Comparison of ENCODE assay signal across 12 mouse cellular contexts in the genomic region with DNA sequence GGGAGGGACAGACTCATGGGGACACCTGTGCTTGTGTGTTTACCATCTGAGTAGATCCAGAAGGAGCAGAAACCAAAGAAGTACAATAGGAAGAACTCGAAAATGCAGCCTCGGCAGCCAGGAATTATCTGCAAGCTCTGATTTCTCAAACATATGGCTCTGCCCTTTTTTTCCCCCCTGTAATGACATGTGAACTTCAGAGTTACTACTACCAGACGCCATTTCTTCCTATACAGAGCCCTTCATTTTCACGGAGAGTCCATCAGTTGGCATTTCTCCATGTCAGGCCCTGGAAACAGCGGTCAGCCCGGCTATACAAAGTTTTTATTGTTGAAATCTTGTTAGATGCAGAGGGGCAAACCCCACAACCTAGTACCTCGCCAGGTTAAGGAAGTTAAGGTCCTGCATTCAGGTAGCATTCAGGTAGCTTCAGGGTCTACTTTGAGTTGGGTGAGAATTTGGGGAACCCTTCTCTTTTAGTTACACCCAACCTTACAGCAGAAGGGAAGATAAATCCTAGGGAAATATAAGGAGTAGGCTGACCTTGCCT. TPM values are rescaled to one million over a fixed set of nuclear protein-coding genes. Genes with fewer than 3 reads are reported as not detected.
DNase-seq lines count a peak whose midpoint lies in the region; ATAC-seq lines count a peak whose summit lies in the region.
"Had no signal": no experiment of that assay in that cellular context is flagged by ENCODE, and none has a peak within 500 bp of the region (broad histone marks: within the 10 kb centered on the region; RNA-seq: fewer than 3 reads in every experiment).

No protein-coding gene starts in this region.

- H3K4me3 ChIP-seq in heart, embryonic 11.5 days (ENCODE audit: low read depth, low read length), result peak overlapping the region; percentile 2; the same call in 1 of the 2 replicates
- peak overlapping the region; percentile 99 for H3K4me3 ChIP-seq in brown adipose tissue, adult 24 weeks (ENCODE audit: insufficient read depth, low read depth, low read length)
- peak overlapping the region; percentile 87 for H3K4me3 ChIP-seq in hindbrain, embryonic 10.5 days
- peak overlapping the region; percentile 87 for H3K4me3 ChIP-seq in midbrain, embryonic 10.5 days
- H3K4me3 ChIP-seq: erythroblast, embryonic 14.5 days had no signal

- H3K4me2 ChIP-seq in heart, embryonic 11.5 days, result no peak overlapping the region; the same call in 1 of the 2 replicates

- H3K27ac ChIP-seq in heart, embryonic 11.5 days (ENCODE audit: low read depth, low read length), result no peak overlapping the region
- no peak overlapping the region for H3K27ac ChIP-seq in brown adipose tissue, adult 24 weeks (replicated peaks; ENCODE audit: low read depth, low read length)
- H3K27ac ChIP-seq in hindbrain, embryonic 10.5 days, result no peak overlapping the region
- no peak overlapping the region for H3K27ac ChIP-seq in midbrain, embryonic 10.5 days (replicated peaks)

- H3K4me1 ChIP-seq in heart, embryonic 11.5 days (ENCODE audit: control insufficient read depth, insufficient read depth, low read length), result peaks cover 4% of the 10 kb centered on the region; the same call in 1 of the 2 replicates
- no peaks in the 10 kb centered on the region for H3K4me1 ChIP-seq in brown adipose tissue, adult 24 weeks (ENCODE audit: control insufficient read depth, insufficient read depth, insufficient read length, low read length)
- peaks cover 76% of the 10 kb centered on the region for H3K4me1 ChIP-seq in hindbrain, embryonic 10.5 days (replicated peaks)
- H3K4me1 ChIP-seq in midbrain, embryonic 10.5 days, result peaks cover 49% of the 10 kb centered on the region

- ATAC-seq in heart, embryonic 11.5 days (replicated peaks; ENCODE audit: insufficient number of reproducible peaks, low FRiP score, low TSS enrichment), result no peak
- ATAC-seq in erythroid progenitor cell, adult 5-6 weeks (replicated peaks; ENCODE audit: low FRiP score, poor library complexity, severe bottlenecking), result no peak
- ATAC-seq: inflammation-experienced regulatory T-cells, adult 6 months had no signal

- DNase-seq in heart, adult 9 months (ENCODE audit: low spot score in 2 of 2), result no peak
- no peak for DNase-seq in hindbrain, embryonic 10.5 days (ENCODE audit: low spot score)
- no peak for DNase-seq in midbrain, embryonic 10.5 days (ENCODE audit: low spot score)
- DNase-seq in gastrocnemius, postnatal 25 days, result no peak
- DNase-seq in layer of hippocampus, postnatal 25 days (ENCODE audit: extremely low spot score in 1 of 2, low spot score in 1 of 2), result no peak
- DNase-seq: B cell, adult 2 months; liver had no signal

- no peaks in the 10 kb centered on the region for H3K36me3 ChIP-seq in heart, embryonic 11.5 days (ENCODE audit: control insufficient read depth, insufficient read depth, low read length)
- no peaks in the 10 kb centered on the region for H3K36me3 ChIP-seq in hindbrain, embryonic 10.5 days
- no peaks in the 10 kb centered on the region for H3K36me3 ChIP-seq in midbrain, embryonic 10.5 days

- 13% methylated on average over 7 of the region's 7 CpGs for WGBS in heart, embryonic 11.5 days (ENCODE audit: insufficient replicate concordance)
- WGBS in hindbrain, embryonic 10.5 days, result 5% methylated on average over 7 of the region's 7 CpGs
- 5% methylated on average over 7 of the region's 7 CpGs for WGBS in midbrain, embryonic 10.5 days

- no peak overlapping the region for H3K9ac ChIP-seq in heart, embryonic 11.5 days (ENCODE audit: low read depth, low read length)

- H3K9me3 ChIP-seq in heart, embryonic 11.5 days (replicated peaks; ENCODE audit: control insufficient read depth, low read length), result no peaks in the 10 kb centered on the region
- H3K9me3 ChIP-seq in hindbrain, embryonic 10.5 days, result no peaks in the 10 kb centered on the region
- no peaks in the 10 kb centered on the region for H3K9me3 ChIP-seq in midbrain, embryonic 10.5 days (replicated peaks)

- peaks cover 63% of the 10 kb centered on the region for H3K27me3 ChIP-seq in heart, embryonic 11.5 days (ENCODE audit: control insufficient read depth, insufficient read depth, low read length)
- peaks cover 70% of the 10 kb centered on the region for H3K27me3 ChIP-seq in hindbrain, embryonic 10.5 days (ENCODE audit: insufficient read depth, poor library complexity, severe bottlenecking)
- peaks cover 91% of the 10 kb centered on the region for H3K27me3 ChIP-seq in midbrain, embryonic 10.5 days (ENCODE audit: low read depth, poor library complexity, severe bottlenecking)

RNA-seq across cellular contexts. Expression of a gene that starts 3.2 kb away (rescaled TPM):
- 3.0 and 5.0 TPM in 2 replicates for polyA plus RNA-seq in heart, embryonic 11.5 days (2014; fragmentation: Nextera tagmentation; extraction: Ambion mirVana)
- polyA plus RNA-seq in brown adipose tissue, adult 24 weeks (2012; ENCODE audit: insufficient read depth, insufficient read length, missing spikeins), result 0.58 and 0.79 TPM in 2 replicates
- polyA plus RNA-seq in hindbrain, embryonic 10.5 days (2016; fragmentation: Nextera tagmentation; extraction: Ambion mirVana), result 5.4 and 9.1 TPM in 2 replicates
- polyA plus RNA-seq in midbrain, embryonic 10.5 days (2016; fragmentation: Nextera tagmentation; extraction: Ambion mirVana), result 2.3 and 2.4 TPM in 2 replicates
- total RNA-seq in gastrocnemius, postnatal 25 days (2021), result 1 to 10 TPM; 2.7 to 3.4 TPM
- 0.42 TPM in 1 of 2 replicates, not detected in the other for total RNA-seq in erythroid progenitor cell, adult 5-6 weeks (2015; ENCODE audit: low replicate concordance)
- not detected in 2 replicates for total RNA-seq in erythroid progenitor cell, adult 5-6 weeks (2017; ENCODE audit: low replicate concordance)
- total RNA-seq in layer of hippocampus, postnatal 25 days (2021), result 10 to 100 TPM; 10.1 to 14.3 TPM
- polyA plus RNA-seq: erythroblast, embryonic 14.5 days had no signal

Comparison
In these comparisons a context has a peak if more than half of its experiments do, and no peak if none do; other contexts are left out.
1. H3K4me3 ChIP-seq: peak in every context shown above with its lines; median percentile 99 in brown adipose tissue, adult 24 weeks; 87 in hindbrain, embryonic 10.5 days; 87 in midbrain, embryonic 10.5 days; 2 in heart, embryonic 11.5 days.